Mouse (Mus musculus): ENCODE results near the gene H60c. TPM values are rescaled to one million over a fixed set of nuclear protein-coding genes. Genes with fewer than 3 reads are reported as not detected.

H60c gene
- polyA plus RNA-seq, 1 experiment from 2014 or later = not detected

DNA sequence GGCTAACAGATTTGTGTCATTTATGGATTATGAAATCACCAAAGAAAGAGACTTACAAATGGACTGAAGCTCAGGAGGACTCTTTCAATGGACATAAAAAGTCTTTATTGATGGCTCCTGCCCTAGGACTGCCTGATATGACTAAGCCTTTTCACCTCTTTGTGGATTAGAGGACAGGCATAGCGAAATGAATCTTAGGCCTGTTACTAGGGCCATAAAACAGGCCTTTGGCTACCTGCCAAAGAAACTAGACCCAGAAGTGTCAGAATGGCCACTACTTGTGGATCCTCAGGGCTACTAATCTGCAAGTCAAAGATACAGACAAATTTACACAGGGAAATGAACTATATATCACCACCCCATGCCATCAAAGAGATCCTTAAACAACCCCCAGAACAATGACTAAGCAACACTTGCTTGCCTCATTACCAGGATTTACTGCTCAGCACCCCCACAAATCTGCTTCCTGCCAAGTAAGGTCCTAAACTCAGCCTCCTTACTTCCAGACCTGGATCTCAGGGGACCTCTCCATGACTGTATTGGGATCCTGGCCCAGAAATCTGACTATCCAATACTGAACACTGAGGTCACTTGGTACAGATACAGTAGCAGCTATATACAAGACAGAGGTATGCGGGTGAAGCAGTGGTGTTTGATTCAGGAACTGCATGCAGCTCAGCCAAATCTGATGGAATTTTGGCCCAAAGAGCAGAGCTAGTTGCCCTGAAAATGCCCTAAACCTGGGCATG is 39.0 kb downstream of the H60c start:
- no peak for ATAC-seq (ENCODE audit: low FRiP score, low read depth)
- Histone ChIP-seq H3K4me1 (replicated peaks) (no peaks in the 10 kb centered on the region), H3K4me3 (no peak overlapping the region), H3K9me3 (no peaks in the 10 kb centered on the region), H3K27ac (replicated peaks) (no peak overlapping the region), H3K27me3 (no peaks in the 10 kb centered on the region), H3K36me3 (no peaks in the 10 kb centered on the region), H3K4me2 (no peak overlapping the region), H3K9ac (no peak overlapping the region)
- WGBS = 73% methylated on average over 2 of the region's 2 CpGs

Other genes with a start within 250 kb of the H60c start
- 66.2 and 77.3 TPM in 2 replicates for gene Ppp1r14c, start 98.3 kb upstream of the H60c start, polyA plus RNA-seq (2015; fragmentation: Nextera tagmentation; extraction: Ambion mirVana)

Data from hindbrain, embryonic 15.5 days (tissue).